Mouse (Mus musculus): ENCODE measurements around the gene Tmem132d. TPM values are rescaled to one million over a fixed set of nuclear protein-coding genes. Genes with fewer than 3 reads are reported as not detected.
"Not testable (repeated sequence)": the region's sequence is repeated elsewhere in the genome, so short reads cannot be mapped to it uniquely, and the experiment has no call there.

Tmem132d gene
- total RNA-seq, 2 experiments from 2014 or later, result 17.6 to 18.2 TPM

DNA sequence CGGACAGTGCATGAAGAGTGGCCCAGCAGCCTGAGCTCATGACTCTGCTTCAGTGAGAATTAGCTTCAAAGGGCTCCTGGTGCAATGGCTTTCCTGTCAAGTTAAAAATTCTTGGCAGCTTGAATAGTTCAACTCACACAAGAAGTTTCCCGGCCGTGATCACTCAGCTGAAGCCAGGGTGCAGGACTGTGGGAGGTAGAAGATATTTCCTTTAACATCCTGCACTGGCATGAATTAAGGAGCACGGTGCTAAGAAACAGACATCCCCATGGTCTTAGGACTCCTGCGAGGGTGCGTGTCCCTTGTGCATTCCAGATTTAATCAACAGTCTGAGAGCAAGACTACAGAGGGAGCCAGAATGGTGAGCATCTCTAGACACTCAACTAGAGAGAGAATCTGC, 480.1 kb downstream of the Tmem132d start:
- DNase-seq (ENCODE audit: extremely low spot score in 1 of 2, low spot score in 1 of 2), result no peak

DNA sequence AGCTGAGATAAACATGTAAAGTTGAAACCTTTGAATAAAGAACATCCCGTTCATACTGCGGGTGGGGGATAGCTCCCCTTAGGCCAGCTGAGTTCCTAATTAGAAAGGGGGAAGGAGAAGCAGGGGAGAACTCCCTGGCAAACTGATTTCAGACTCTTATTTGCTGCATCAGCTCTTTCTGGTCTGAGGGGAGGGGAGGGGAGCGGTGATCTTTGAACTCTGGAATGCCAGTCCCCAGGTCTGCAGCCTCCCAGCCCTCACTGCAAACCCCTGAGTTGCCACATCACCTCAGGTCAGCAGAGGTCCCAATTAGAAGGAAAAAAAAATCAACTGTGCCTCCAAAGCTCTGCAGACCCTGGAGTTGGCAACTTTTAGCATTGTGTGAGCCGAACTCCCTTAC, 482.3 kb downstream of the Tmem132d start:
- DNase-seq (ENCODE audit: extremely low spot score in 1 of 2, low spot score in 1 of 2), result no peak

DNA sequence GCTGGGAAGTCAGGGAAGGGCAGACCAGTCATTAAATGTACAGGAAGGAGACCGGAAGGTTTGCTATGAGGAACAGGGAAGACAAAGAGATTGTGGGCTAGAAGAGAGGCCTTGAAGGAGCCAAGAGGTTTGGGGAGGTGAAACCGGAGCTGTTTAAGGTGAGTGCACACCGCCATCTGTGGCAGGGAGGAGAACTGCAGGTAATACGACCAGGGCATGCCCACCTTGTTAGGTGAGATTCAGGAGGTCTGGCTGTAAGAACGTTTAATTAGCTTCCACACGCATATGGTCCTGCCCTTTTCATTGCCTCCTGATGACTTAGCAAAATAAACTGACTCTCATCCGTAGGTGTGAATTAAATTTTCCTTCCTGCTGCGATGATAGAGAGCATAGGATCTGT, 485.6 kb downstream of the Tmem132d start:
- peak in 1 of 2 experiments; percentile 31 for DNase-seq (ENCODE audit: extremely low spot score in 1 of 2, low spot score in 1 of 2)

DNA sequence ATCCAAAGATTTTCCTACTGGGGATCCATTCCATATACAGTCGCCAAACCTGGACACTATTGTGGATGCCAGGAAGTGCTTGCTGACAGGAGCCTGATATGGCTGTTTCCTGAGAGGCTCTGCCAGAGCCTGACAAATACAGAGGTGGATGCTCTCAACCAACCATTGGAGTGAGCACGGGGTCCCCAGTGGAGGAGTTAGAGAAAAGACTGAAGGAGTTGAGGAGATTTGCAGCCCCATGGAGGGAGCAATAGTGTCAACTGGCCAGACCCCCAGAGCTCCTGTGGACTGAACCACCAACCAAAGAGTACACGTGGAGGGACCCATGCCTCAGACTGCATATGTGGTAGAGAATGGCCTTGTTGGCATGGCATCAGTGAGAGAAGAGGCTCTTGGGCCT, 490.7 kb downstream of the Tmem132d start:
- not testable (repeated sequence) for DNase-seq (ENCODE audit: extremely low spot score in 1 of 2, low spot score in 1 of 2)

DNA sequence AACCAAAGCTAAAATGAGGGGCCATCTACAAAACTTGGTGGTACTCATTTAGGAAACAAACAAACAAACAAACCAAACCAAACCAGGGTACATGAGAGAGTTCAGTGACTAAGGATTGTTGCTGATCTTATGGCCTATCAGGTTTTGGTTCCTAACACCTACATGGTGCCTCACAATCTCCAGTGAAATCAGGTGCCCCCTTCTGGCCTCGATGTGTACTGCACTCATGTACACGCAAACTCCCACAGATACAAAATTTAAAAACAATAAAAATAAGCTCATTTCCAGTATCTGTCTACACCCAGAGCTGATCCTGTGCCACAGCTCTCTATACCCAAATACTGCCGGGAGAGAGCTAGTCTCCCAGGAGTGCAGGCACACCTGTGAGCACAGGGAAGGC, 495.0 kb downstream of the Tmem132d start:
- no peak for DNase-seq (ENCODE audit: extremely low spot score in 1 of 2, low spot score in 1 of 2)

DNA sequence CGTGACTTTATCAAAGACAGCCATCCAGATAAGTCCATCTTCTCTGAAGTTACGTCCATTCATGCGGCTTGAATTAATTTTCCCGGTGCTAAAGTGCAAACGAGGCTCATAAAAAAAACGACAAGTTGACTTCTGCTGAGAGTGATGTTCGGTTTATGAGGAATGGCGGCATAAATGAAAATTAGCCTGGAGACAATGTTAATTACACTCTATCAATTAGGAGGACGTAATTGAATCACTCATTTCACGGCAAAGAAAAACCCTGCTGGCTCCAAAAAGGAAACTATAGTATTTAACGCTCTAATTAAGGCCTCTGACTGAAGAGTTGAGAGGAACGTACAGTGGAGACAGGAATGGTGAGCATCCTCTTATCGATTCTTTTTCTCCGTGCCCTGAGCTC, 503.2 kb downstream of the Tmem132d start:
- DNase-seq (ENCODE audit: extremely low spot score in 1 of 2, low spot score in 1 of 2), result no peak

DNA sequence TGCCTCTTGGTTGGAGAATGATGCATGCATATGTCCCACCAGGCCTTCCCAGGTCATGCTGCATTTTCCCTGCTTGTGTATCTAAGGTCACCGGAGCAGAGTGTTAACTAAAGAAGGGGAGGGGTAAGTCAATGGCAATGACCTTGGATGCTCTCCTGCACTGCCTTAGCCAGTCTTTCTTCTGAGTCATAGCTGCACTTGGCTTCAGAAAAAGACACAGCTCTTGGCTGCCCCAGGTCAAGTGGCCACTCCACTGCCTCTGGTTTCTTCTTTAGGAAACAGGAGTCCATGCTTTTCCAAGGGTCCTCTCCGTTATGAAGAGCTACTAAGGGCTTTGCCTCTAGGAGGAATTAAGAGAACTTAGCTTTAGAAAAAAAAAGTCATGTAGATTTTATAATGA, 506.2 kb downstream of the Tmem132d start:
- no peak for DNase-seq (ENCODE audit: extremely low spot score in 1 of 2, low spot score in 1 of 2)

DNA sequence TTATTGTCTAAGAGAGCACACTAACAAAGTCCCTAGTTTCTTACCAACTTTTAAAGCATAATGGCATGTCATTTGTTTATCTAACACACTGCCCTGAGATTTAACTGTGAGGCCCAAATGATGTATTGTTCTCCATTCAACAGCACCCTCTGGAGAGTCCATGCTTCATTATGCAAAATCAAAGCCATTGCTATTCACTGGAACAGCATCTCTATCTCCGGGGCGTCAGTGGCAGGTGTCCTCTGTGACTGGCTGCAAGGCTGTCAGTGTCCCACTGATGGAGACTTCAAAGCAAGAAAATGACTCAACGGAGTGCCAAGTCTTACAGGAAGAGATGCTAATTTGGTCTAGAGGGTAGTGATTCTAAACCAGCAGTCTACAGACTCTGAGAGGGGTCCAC, 508.8 kb downstream of the Tmem132d start:
- DNase-seq (ENCODE audit: extremely low spot score in 1 of 2, low spot score in 1 of 2), result no peak

DNA sequence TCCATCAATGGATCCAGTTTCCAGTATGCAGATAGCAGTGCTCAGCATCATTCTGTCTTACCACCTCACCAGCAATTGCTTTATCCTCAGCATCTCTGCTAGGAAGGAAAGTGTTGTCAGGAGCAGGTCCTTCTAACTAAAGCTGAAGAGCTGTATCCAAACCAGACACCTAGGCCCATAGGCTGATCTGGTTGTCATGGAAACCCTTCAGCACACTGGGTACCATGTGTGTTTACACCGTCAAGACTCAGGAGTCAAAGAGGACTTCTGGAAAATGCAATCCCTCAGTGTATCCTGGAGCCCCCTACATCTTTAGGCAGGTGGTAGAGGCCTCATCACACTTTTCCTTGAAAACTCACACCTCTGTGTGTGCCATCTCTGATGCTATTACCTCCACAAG, 513.7 kb downstream of the Tmem132d start:
- DNase-seq (ENCODE audit: extremely low spot score in 1 of 2, low spot score in 1 of 2), result no peak

DNA sequence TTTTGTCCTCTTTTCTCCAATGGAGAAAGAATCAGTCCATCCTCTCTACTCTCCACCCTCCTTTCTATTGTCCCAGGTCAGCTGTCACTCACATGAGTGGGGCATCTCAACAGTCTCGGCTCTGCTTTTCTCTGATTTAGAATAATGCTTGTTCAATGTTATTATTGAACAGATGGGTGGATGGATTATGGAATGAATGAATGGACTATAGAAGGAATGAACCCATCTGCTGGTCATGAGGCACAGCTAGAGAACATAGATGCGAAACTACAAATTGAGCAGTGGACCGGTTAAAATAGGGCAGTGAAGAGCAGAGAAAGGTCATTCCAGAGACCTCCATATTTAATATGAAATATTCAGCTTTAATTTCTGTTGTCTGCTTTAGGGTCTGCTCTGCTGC, 514.5 kb downstream of the Tmem132d start:
- no peak for DNase-seq (ENCODE audit: extremely low spot score in 1 of 2, low spot score in 1 of 2)

DNA sequence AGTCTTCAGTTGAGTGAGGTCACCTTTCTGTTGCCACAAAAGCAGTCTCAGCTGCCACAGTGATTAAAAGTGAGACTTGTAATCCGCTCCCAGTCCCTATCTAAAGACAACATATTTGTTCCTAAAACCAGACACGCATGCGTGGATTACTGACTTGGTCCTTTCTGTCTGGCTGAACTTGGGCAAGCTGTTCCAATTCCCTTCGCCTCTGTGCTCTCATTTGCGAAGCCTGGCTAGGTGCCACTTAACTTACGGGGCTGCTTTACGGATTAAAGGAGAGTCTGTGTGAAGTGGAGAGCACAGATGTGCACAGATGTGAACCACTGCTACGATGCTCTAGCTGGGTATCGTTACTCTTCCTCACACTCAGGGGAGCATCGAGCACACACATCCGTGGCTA, 518.7 kb downstream of the Tmem132d start:
- no peak for DNase-seq (ENCODE audit: extremely low spot score in 1 of 2, low spot score in 1 of 2)

DNA sequence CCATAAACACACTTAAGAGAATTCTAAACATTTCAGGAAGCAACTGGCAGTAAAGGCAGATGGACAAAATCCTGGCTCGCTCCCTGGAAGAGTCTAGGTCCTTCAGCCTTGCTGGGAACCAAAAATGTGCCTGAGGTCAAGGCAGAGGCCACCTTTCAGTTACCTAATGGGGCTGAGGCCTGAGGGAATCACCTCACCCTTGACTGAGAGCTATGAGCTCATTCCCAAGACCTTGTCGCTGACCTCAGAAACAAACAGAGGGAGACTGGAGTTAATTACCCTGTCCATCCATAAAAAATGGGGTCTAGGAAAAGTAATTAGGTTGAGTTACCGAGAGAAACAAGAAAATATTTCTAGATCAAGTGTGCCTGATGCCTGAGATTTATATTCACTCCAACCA, 521.3 kb downstream of the Tmem132d start:
- DNase-seq (ENCODE audit: extremely low spot score in 1 of 2, low spot score in 1 of 2), result no peak

DNA sequence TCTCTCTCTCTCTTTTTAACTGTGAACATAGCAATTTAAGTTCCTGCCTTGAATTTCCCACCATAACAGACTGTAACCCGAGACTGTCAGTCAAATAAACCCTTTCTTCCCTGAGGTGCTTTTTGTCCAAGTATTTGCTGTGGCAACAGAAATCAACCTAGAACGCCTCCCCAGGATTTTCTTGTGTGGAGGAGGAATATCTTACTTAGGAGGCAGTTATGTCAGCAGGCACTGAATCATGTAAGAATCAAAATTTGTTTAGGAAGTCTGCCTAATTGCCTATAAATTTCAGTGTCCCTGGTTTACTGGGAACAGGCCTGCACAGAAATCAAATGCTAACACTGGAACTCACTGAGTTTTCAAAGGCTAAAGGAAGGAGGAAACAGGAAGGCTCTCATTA, 522.5 kb downstream of the Tmem132d start:
- no peak for DNase-seq (ENCODE audit: extremely low spot score in 1 of 2, low spot score in 1 of 2)

DNA sequence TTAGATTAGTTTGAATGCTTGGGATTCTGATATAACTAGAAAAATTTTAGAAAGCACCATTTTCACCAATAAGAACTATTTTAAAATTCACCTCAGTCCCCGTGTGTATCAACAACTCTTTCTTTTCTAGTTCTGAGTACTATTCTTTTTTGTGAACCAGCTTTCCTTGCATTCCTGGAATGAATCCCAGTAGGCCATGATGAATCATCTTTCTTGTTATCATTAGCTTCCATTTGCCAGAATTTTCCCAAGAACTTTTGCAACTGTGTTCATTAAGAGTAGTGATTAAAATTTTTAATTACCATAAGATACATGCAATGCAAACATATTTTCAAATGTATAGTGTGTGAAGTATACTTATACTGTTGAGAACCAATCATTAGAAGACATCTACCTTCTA, 537.7 kb downstream of the Tmem132d start:
- no peak for DNase-seq (ENCODE audit: extremely low spot score in 1 of 2, low spot score in 1 of 2)

DNA sequence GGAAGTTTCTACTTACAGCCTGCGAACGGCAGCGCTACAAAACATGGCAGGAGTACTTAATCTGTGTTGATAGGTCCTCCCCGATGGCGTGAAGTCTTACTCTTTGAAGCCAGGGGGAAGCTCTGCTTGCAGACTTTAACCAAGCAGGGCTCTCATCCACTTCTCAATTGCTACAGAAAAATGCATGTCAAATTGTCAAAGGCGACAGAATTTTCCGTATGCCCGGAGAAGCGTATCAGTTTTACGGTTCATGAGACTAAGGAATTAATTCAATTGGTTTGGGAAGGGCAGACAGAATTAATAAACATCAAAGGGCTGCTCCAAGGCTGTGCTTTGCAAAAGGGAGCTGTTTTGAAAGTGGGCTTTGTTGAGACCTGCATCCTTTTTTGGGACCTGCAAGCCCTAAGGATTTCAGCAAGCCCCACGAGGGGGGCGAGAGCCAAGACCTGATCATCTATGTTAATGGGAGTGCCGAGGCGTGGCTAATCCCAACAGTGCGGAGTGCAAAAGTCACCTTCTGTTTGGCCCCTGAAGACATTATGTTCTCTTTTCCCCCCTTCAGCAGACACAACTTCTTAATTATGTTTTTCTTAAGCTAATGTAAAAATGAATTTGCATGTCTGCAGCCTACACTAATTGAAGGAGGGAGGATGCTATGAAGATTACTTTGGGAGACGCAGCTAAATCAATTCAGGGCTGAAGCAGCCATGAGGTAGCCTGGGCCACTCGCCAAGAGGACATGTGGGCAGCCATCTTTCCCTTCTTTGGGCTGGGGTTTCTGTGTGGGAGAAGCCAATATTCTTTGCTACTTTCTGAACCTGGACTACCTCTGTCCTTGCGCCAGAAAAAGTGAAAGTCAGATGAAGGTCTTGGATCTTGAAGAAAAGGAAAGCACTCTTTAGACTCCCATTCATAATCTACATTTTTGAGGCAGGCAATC, 547.0 kb downstream of the Tmem132d start:
- peak in 1 of 2 experiments; percentile 29 for DNase-seq (ENCODE audit: extremely low spot score in 1 of 2, low spot score in 1 of 2)

DNA sequence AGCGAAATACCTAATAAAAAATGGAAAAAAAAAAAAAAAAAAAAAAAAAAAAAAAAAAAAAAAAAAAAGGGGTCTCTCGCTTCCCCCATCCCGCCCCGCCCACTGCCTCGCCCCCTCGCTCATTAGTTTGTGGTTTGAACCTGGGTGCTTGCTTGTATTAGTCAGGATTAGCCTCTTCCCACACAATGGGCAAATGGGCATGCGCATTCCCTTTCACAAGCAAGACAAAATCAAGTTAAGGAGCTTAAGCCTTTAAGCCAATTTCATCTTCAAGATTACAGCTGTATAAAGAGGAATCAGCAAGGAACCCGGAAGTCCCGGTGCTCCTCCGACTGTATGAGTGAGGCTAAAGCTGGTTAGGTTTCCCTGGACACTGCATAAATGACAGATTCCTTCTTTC, 549.9 kb downstream of the Tmem132d start:
- DNase-seq (ENCODE audit: extremely low spot score in 1 of 2, low spot score in 1 of 2), result no peak

DNA sequence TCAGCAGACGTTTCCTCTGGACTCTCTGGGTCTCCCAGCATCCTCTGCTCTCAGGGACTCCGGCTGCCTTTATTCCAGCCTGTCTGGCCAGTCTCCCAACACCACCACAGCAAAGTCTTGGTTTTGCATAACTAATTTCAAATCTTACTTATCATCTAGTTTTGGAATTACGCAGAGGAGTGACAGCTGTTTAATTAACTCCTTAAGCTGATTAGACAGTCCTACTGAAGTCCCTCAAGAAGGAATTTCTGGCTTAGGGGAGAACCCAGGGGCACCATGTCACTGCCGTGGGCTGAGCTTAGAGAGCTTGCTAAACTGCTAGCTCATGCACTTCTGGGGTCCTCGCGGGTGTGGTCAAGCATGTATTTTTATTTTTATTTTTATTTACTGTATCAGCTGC, 558.4 kb downstream of the Tmem132d start:
- no peak for DNase-seq (ENCODE audit: extremely low spot score in 1 of 2, low spot score in 1 of 2)

DNA sequence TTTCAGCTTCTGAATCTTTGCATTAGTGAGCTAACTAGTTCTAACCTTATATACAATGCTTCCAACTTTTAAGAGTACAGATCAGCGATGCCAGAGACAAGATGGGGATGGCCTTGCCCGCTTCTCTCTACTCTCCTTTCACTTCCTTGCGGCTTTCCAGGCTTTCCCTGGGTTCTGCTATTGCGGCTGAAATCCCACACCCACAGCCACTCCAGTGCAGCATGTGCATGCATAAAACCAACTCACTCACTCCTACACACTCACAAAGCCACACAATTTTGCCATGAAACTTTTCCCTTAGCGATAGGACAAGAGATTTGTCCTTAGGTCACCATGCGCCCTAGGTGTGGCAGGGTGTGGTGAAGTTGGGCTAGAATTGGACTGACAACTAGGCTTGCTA, 567.7 kb downstream of the Tmem132d start:
- DNase-seq (ENCODE audit: extremely low spot score in 1 of 2, low spot score in 1 of 2), result no peak

DNA sequence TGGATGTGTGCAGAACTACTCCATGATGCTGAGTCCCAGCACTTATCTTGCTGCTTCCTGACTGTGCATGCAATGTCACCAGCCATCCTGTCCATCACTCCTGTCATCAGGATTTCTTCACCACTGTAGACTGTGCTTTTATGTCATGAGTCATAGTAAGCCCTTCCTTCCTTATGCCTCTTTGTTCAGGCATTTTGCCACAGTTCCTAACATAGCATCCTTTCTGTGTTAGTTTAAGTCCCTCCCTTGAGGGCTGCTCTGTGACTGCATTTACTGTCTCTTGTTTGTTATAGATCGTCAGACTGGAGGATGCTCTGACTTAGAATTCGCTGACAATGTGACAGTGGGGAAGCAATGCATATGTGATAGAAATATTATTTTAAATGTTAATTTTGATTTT, 573.2 kb downstream of the Tmem132d start:
- DNase-seq (ENCODE audit: extremely low spot score in 1 of 2, low spot score in 1 of 2), result no peak

DNA sequence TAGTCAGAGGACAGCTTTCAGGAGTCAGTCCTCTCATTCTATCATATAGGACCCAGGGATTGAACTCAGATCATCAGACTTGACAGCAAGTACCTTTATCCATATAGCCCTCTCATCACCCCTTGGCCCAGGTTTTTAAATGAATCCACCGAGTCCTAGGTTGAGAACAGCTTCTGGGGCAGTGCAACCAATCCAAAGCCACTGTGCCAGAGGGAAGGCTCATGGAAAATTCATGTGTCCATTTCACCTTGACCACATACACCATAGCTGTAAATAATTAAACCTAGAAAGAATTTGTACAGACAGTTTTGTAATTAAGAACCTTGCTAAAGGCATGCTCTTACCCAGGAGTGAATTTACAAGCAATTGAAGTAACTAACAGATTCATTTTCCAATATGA, 580.6 kb downstream of the Tmem132d start:
- DNase-seq (ENCODE audit: extremely low spot score in 1 of 2, low spot score in 1 of 2), result no peak

DNA sequence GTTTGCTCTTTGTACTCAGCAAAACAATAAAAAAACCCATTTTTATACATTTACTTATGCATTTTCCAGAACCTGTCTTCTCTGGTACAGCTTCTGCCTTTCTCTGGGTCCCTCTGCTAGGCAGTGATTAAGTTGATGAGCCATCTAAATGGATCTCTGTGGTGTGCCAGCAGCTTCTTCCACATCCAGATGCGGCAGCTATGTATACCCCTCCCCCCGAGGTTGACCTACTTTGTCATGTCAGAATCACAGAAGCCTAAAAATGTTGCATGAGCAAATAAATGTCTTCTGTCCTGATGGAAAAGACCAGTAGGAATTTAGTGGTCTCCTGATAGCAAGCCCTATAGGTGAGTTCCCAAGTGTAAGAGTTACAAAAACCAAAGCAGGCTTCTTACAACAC, 601.1 kb downstream of the Tmem132d start:
- no peak for DNase-seq (ENCODE audit: extremely low spot score in 1 of 2, low spot score in 1 of 2)

DNA sequence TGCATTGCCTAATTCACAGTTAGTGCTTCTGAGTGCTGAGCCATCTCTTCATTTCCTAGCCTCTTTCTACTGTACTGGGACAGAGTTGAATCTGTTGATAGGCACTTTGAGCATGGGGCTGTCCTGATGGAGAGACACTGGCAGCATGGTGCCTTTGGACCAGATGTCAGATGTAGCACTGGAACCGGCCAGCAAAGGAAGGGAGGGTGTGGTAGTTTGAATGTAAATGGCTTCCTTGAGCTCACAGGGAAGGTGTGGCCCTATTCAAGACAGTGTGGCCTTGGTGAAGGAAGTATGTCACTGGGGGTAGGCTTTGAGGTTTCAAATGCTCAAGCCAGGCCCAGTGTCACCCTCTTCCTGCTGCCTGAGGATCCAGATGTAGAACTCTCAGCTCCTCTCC, 602.0 kb downstream of the Tmem132d start:
- no peak for DNase-seq (ENCODE audit: extremely low spot score in 1 of 2, low spot score in 1 of 2)

All from layer of hippocampus, postnatal 25 days (tissue).